Mouse (Mus musculus): ENCODE data around the gene Pax6.

Pax6 gene

DNA sequence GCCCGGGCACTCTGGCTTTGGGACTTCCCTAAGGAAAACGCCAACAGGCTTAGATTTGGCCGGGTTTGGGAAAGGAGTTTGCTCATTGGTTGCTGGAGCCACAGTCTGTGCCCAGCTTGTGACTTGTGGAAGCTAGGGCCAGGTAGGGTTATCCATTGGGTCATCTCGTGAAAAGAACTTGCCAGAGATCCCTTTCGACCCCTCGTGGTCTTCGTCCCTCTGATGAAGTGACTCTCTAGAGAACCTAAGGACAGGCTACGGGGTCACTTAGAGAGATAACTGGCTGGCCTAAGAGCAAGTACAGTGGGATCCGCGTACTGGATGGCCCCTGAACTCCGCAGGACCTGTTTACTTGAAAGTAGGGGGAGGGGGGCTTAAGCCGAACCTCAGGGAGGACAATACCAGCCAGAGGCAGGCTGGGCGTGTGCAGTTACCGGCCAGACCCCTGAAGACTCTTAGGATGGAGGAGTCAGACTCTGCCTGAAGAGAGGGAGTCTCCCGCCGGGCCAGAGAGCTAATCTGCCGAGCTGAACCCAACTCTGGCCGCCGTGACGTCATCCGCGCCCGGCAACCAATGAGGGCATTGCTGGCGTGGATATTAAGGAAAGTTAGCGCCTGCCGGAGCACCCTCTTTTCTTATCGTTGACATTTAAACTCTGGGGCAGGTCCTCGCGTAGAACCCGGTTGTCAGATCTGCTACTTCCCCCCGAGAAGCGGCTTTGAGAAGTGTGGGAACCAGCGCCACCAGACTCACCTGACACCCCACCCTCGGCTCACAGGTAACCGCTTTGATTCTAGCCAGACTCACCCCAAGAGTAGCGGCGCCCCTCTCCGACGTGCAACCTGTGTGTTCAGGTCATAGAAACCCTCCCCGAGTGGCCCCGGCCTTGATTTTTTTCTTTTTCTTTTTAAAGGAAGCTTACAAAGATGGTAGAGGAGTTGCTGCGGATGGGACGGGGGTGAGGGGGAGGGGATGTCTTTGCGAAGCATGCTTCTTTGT is at the start of gene Pax6:
TSS of gene Pax6 (plus strand) at position 630 of the 1,000 bp plus-strand sequence.
- DNase-seq = no peak

GRCm38 (mm10) chr2:105648933-105649332 is 19.8 kb upstream of the Pax6 start:
- DNase-seq = no peak

DNA sequence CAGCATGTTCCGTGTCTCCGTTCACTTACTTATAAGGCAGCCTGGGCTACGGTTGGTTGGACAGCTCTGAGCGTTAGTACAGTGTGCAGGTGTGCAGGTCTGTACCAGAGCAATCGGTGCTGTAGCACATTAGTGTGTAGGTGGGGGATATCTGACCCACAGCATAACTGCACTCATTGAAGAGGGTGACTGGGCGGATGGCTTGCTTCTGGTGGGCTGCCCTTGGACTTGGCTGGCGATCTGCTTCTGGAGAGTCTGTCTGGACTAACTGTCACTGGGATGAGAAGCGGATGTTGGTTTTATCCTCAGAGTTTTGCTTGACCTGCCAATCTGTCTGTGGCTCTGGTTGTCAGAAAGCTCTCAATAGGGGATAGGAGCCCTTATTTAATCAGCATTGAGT is 12.2 kb upstream of the Pax6 start:
- DNase-seq = no peak

DNA sequence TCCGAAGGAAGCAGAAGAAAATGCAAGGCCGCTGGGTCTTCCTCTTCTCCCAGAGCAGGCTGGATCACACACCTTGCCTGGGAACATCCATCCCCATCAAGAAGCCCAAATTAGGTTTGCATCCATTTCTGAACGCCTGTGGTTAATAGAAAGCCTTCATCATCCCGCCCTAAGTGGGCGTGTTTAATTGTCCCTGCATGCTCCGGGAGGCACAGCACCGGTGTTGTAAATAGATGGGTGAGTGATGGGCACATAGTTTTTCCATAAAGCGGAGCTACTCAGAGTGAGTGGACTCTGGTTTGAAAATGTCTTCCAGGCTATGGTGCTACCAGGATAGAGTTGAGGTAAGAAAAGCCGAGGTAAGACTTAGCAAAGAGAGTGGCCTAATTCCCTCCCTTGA is 9.3 kb upstream of the Pax6 start:
- DNase-seq = no peak

GRCm38 (mm10) chr2:105659926-105660873 is 8.5 kb upstream of the Pax6 start:
- DNase-seq = no peak

- no peak for DNase-seq
These were observed 7.7 kb upstream of the Pax6 start for GRCm38 (mm10) chr2:105660874-105661622.

DNA sequence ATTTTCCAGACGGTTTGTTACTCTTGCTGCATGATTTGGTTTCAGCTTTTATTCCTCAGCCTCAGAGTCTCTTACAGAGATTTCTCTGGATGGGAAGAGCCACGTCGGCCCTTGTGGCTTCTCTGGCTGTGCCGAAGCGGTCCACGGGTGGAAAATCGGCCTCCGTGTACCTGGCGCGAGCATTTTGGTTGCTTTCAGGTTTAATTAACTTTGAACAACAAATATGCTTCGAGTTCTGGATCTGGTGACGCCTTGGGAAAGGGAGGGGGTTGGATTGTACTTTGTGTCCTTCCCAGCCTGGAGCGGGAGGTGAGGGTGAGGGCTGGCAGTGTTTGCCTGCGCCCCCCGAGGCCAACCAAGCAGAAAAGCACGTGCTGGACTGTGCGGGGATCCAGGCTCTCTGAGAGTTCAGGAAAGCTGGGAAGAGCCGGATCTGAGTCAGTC is 7.1 kb upstream of the Pax6 start:
- no peak for DNase-seq

- no peak for DNase-seq
These were observed 6.6 kb upstream of the Pax6 start for GRCm38 (mm10) chr2:105662121-105662520.

GRCm38 (mm10) chr2:105662606-105663005 is 6.1 kb upstream of the Pax6 start:
- no peak for DNase-seq

DNA sequence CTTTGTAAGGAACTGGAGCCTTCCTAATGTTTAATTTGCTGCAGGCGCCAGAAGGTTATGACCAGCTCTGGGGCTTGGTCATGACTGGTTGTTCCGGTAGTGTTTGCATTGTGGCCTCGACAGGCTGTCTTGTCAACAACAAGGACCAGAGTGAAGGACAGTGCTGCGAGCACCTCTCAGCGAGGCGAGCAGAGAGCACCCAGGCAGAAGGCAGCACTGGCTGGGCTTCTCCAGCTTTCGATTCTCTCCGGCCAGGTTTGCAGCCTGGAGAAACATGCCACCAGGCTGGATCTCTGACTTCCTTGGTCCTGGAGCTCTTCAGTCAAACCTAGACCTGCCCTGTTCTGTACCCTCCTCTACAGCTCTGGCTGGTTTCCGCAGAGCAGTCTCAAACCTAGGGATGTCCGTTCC is 5.6 kb upstream of the Pax6 start:
- no peak for DNase-seq

DNA sequence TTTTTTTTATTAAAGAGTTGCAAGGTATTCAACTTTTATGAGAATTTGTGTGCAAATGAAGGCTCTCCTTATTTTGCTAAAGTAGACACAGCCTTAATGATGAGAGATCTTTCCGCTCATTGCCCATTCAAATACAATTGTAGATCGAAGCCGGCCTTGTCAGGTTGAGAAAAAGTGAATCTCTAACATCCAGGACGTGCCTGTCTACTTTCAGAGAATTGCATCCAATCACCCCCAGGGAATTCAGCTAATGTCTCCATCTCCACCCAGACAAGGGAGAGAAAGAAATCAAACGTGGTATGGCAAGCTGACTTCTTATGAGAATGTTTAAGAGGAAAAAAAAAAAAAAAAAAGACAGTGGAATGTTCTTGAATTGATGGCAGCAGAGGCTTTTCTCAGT is 3.7 kb upstream of the Pax6 start:
- DNase-seq = no peak

DNA sequence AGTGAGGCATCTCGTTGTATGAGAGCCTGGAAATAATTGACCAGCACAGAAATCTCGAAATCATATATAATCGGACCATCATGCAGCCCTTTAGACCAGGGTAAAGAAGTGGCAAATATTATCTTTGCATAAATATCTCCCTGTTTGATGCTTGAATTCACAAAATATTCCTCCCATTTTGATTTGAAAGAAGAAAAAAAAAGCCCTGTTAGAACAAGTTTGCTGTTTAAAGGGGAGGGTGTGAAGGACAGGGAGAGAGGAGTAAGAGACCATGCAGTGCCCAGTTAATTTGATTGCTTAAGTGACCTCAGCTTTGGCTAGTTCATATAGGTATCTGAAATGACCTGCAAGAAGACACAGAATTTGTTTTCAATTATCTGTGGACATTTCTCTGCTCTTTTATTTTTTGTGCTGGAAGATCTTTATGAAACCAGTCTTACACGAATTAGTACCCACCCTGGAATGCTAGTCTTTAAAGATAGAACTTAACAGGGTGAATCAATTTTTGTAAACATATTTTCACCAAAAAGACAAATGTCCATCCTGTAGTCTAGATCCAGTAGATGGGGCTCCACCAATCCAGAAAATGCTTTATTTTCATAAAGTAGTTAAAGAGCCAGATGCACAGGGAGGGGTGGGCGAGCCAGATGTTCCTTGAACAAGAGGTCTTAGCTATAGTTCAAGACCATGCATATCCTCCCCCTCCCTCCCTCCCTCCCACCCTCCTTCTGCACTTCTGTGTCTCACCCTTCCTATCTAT is 3.0 kb upstream of the Pax6 start:
- no peak for DNase-seq

GRCm38 (mm10) chr2:105666331-105666730 is 2.4 kb upstream of the Pax6 start:
- no peak for DNase-seq

GRCm38 (mm10) chr2:105666763-105667625 is 1.7 kb upstream of the Pax6 start:
- no peak for DNase-seq

DNA sequence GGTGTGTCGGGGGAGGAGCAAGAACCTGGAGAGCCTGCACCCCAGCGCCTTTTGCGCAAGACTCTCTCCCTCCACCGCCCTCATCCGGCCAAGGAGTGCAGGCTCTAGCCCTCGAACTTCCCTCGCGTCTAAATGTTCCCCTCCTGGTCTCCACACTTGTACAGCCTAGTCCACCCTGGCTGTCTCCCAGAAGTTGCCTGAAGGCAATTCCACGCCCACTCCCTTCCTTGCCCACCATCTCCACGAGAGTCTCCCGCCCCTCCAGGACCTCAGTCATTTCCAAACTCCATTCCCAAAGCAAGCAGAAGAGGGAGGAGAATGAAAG is 1.1 kb upstream of the Pax6 start:
- DNase-seq = no peak

DNA sequence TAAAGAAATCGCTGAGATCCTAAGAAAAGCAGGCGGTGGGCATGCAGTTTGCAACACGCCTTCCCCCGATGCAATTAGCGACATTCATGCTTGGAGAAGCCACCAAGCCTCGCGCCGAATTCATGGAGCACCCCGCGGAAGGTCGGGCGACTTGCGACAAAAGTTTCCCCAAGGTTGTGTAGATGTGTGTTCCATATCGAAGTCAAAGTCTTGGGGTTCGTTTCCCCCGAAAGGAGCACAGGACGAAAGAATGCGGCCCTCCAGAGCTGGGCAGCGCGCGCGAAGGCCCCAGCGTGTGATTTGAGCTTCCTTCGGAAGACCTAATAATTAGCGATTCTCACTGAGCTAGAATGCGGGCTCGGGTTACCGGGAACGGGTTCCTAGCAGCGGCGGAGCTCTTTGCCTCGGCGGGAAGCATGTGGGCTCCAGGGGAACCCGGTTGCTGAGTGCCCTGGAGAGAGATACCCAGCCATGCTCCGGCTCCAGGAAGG is 716 bp downstream of the Pax6 start:
- no peak for DNase-seq

- no peak for DNase-seq
These were observed 1.4 kb downstream of the Pax6 start for GRCm38 (mm10) chr2:105669881-105670730.

- no peak for DNase-seq
These were observed 2.0 kb downstream of the Pax6 start for GRCm38 (mm10) chr2:105670731-105671095.

DNA sequence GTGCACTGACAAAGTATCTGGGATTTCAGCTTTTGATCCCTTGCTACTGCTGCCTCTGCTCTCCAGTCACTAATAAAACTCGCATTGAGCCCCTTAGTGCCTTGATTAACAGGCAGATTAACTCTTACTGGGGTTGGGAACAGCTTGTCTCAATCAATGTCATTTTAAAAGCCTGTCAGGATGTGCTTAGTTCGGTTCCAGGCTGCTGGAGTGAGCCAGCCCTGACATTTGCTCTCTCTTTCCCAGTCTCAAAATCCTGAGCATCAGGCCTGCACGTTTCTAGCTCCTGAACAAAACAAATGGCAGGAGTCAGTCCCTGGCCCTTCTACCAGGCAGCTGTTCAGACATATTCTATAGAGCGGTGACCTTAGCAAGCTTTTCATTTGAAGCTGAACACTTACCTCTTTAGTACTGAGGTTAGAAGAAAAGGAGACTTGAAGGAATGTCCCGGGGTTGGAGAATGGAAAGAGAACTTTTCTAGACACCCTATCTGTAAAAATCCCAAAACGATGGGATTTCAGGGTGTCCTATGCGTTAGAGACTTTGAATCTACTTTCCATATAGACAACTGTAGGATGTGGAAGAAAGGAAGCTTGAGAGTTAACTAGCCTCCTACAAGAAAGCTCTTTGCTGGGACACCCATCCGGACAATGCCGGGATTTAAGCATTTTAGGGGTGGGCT is 2.6 kb downstream of the Pax6 start:
- DNase-seq = no peak
